Mouse (Mus musculus) CD8-positive naive resting alpha-beta T cell, adult 2 months (primary cell): ENCODE results near the gene Galnt10.
A peak's percentile ranks its signal among the peaks of the same experiment; 100 is the strongest.

Source experiments
- DNase-seq, 2 experiments: peaks; one replicate each; pipeline ENCODE4 v3.0.0; 2022; ENCODE audit warnings: low read depth in 2 of 2, low spot score in 2 of 2

The Galnt10 gene

GRCm38 (mm10) chr11:57778349-57778748 lies 133.1 kb downstream of the Galnt10 start:
- peak; percentile 28 to 30 for DNase-seq

GRCm38 (mm10) chr11:57779824-57780223 lies 134.6 kb downstream of the Galnt10 start:
- DNase-seq: no peak

- DNase-seq: no peak
These were observed 141.6 kb downstream of the Galnt10 start for GRCm38 (mm10) chr11:57786616-57787418.

- DNase-seq: peak; percentile 63 to 73
These were observed 142.7 kb downstream of the Galnt10 start for GRCm38 (mm10) chr11:57787913-57788312.

GRCm38 (mm10) chr11:57790866-57791535 lies 145.8 kb downstream of the Galnt10 start:
- DNase-seq: no peak

- DNase-seq: no peak
These were observed 149.8 kb downstream of the Galnt10 start for GRCm38 (mm10) chr11:57795086-57795485.

GRCm38 (mm10) chr11:57797828-57798227 lies 152.6 kb downstream of the Galnt10 start:
- no peak for DNase-seq

GRCm38 (mm10) chr11:57799456-57799855 lies 154.2 kb downstream of the Galnt10 start:
- no peak for DNase-seq

- DNase-seq: peak in 1 of 2 experiments; percentile 13
These were observed 155.2 kb downstream of the Galnt10 start for GRCm38 (mm10) chr11:57800266-57800951.

GRCm38 (mm10) chr11:57800971-57801765 lies 155.9 kb downstream of the Galnt10 start, which contains the start of gene Sap30l:
Gene Sap30l (plus strand): TSS chr11:57801637.
- DNase-seq: peak; percentile 94 to 95

- DNase-seq: peak; percentile 24 to 25
These were observed 156.7 kb downstream of the Galnt10 start for GRCm38 (mm10) chr11:57801766-57802510.

- peak in 1 of 2 experiments; percentile 28 for DNase-seq
These were observed 157.2 kb downstream of the Galnt10 start for GRCm38 (mm10) chr11:57802511-57802870.

GRCm38 (mm10) chr11:57805047-57805446 lies 159.8 kb downstream of the Galnt10 start:
- no peak for DNase-seq

GRCm38 (mm10) chr11:57809017-57809731 lies 163.9 kb downstream of the Galnt10 start:
- DNase-seq: no peak

GRCm38 (mm10) chr11:57809732-57810098 lies 164.5 kb downstream of the Galnt10 start:
- no peak for DNase-seq

GRCm38 (mm10) chr11:57811006-57811405 lies 165.8 kb downstream of the Galnt10 start:
- DNase-seq: no peak

GRCm38 (mm10) chr11:57812212-57812611 lies 167.0 kb downstream of the Galnt10 start:
- no peak for DNase-seq

- no peak for DNase-seq
These were observed 168.4 kb downstream of the Galnt10 start for GRCm38 (mm10) chr11:57813641-57814040.

- DNase-seq: no peak
These were observed 172.9 kb downstream of the Galnt10 start for GRCm38 (mm10) chr11:57818189-57818588.
